Mouse (Mus musculus) neural tube, embryonic 12.5 days (tissue): ENCODE data around the gene Pld3. TPM values are rescaled to one million over a fixed set of nuclear protein-coding genes. Genes with fewer than 3 reads are reported as not detected.

Experiments used
- ATAC-seq: fragments of 200-750 bp; cut with Nextera tagmentation; 2 replicates; pipeline ENCODE4 v1.8.0; 2017; ENCODE audit warnings: low read depth, mild to moderate bottlenecking, moderate TSS enrichment, moderate library complexity; ENCODE audit not compliant: low FRiP score
- H3K27ac ChIP-seq: fragments of 300-500 bp; sonication (generic); 2 replicates; pipeline ENCODE4 v1.5.1; 2016
- H3K27me3 ChIP-seq: fragments of 300-500 bp; sonication (generic); replicated peaks from 2 replicates; pipeline ENCODE4 v1.6.1; 2016; ENCODE audit warnings: mild to moderate bottlenecking
- H3K36me3 ChIP-seq: fragments of 300-500 bp; sonication (generic); 2 replicates; pipeline ENCODE4 v1.6.1; 2016; ENCODE audit warnings: mild to moderate bottlenecking
- H3K4me1 ChIP-seq: fragments of 300-500 bp; sonication (generic); 2 replicates; pipeline ENCODE4 v1.6.1; 2016
- H3K4me2 ChIP-seq: fragments of 300-500 bp; sonication (generic); replicated peaks from 2 replicates; pipeline ENCODE4 v1.6.1; 2016; ENCODE audit warnings: mild to moderate bottlenecking
- H3K4me3 ChIP-seq: fragments of 300-500 bp; sonication (generic); 2 replicates; pipeline ENCODE4 v1.5.1; 2016
- H3K9ac ChIP-seq: fragments of 300-500 bp; sonication (generic); 2 replicates; pipeline ENCODE4 v1.6.1; 2016; ENCODE audit warnings: mild to moderate bottlenecking
- H3K9me3 ChIP-seq: fragments of 300-500 bp; sonication (generic); 2 replicates; pipeline ENCODE4 v1.6.1; 2016; ENCODE audit warnings: mild to moderate bottlenecking
- WGBS: fragments of 180-500 bp; shearing (Covaris S2); methylation state at CpG from one replicate; pipeline ENCODE4 v1.1.7; 2016; 5-methylcytosine and 5-hydroxymethylcytosine counted together
- polyA plus RNA-seq: library from polyadenylated mRNA; unstranded; fragments of >200 nt; fragmentation: Nextera tagmentation; extraction: Ambion mirVana; gene quantifications from 2 replicates; pipeline ENCODE4 v1.2.1, GENCODE M21; 2016

The Pld3 gene
- polyA plus RNA-seq, result 90.8 and 91.3 TPM in 2 replicates

DNA sequence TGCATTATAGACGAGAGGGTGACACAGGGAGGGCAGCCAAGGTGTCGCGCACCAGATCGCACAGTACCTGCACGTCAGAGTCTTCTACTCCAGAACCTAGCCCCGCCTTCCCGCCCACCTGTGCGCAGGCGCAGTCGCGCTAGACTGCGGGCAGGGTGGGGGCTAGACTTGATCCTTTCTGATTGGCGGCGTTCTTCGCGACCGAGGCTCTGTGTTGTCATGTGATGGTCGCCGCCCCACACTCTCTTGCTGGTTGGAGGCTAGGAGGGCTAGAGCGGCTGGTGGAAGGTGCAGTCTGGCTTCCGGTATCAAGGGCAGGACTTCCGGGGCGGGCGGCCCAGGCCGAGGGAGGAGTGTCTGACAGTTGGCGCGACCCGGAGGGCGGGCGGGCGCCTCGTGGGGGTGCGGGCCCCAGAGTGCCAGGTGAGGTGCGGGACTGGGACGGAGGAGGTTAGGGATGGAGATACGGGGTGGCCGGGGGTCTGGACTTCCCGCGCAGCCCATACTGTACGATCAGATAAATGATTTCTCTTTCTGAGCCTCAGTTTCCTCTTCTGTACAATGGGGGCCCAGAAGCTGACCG is at the start of gene Pld3, which contains the start of gene 2310022A10Rik:
Gene Pld3, minus strand, starts transcription at position 288 of the 583 bp plus-strand sequence.
Gene 2310022A10Rik, plus strand, starts transcription at position 303 of the 583 bp plus-strand sequence.
- Histone ChIP-seq H3K9me3 (no peaks in the 10 kb centered on the region), H3K9ac (peak within 1 kb of the TSS; percentile 71), H3K36me3 (peaks cover 10% of the 10 kb centered on the region; the same call in 1 of the 2 replicates), H3K4me3 (peak within 1 kb of the TSS; percentile 70), H3K4me1 (peaks cover 11% of the 10 kb centered on the region), H3K27me3 (no peaks in the 10 kb centered on the region), H3K27ac (no peak within 1 kb of the TSS), H3K4me2 (peak within 1 kb of the TSS; percentile 84)
- peak; percentile 99 for ATAC-seq
- 1% methylated on average over 41 of the region's 41 CpGs for WGBS

DNA sequence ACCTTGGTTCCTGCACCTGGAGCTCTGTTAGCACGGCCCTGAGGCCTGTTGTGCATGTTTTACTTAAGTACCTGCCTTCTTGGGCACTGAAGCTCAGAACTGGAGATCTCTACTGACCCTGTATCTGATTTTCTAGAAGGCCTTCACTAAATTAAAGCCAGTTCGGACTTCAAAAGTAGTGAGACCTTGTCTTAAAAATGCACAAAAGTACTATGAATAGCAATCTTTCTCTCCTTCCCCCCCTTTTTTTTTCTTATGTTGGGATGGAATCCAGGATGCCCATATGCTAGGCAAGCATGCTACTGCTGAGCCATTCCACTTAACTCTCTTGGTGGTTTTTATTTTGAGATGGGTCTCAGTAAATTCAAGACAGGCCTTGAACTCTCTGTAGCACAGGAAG is 49.1 kb upstream of the Pld3 start:
- no peaks in the 10 kb centered on the region for H3K9me3 ChIP-seq
- H3K27ac ChIP-seq, result no peak overlapping the region
- WGBS, result 87% methylated on average over 2 of the region's 2 CpGs
- no peak overlapping the region for H3K4me2 ChIP-seq
- H3K27me3 ChIP-seq, result no peaks in the 10 kb centered on the region
- ATAC-seq, result no peak
- H3K4me3 ChIP-seq, result no peak overlapping the region
- peaks cover 31% of the 10 kb centered on the region for H3K4me1 ChIP-seq
- no peak overlapping the region for H3K9ac ChIP-seq
- no peaks in the 10 kb centered on the region for H3K36me3 ChIP-seq

DNA sequence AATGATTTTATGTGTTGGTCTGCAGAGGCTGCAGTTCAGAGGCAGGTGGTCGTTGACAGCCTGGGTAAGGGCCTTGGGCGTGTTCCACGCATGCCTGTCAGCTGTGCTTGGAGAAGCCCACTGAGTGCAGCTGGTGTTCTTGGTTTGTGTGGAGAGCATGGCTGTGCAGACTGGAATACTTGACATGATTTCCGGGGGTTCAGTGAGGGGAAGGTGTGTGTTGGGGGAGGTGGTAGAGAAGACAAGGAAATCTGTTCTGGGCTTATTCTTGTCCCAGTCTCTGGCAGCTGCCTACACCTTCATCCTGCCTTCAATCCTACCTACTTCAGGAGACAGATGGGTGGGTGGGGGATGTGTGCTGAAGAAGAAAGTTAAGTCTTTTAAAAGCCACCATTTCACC is 48.6 kb upstream of the Pld3 start:
- no peaks in the 10 kb centered on the region for H3K9me3 ChIP-seq
- no peak overlapping the region for H3K27ac ChIP-seq
- H3K4me1 ChIP-seq, result peaks cover 31% of the 10 kb centered on the region
- H3K27me3 ChIP-seq, result no peaks in the 10 kb centered on the region
- no peak overlapping the region for H3K9ac ChIP-seq
- no peak for ATAC-seq
- H3K4me3 ChIP-seq, result no peak overlapping the region
- 71% methylated on average over 4 of the region's 4 CpGs for WGBS
- H3K36me3 ChIP-seq, result no peaks in the 10 kb centered on the region
- H3K4me2 ChIP-seq, result no peak overlapping the region

DNA sequence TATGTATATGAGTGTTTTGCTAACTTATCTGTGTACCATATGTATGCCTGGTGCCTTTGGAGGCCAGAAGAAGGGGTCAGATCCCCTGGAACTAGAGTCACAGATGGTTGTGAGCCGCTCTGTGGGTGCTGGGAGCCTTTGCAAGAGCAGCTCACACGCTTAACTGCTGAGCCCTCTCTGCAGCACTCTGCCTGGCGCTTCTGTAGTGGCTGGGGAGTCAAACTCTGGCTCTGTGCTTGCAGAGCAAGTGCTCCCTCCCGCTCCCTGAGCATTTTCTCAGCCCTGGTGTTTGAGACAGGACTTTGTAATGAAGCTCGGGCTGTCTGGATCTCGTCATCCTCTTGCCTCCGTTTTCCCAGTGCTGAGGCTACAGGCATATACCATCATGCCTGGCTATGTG is 45.0 kb upstream of the Pld3 start:
- H3K4me2 ChIP-seq, result no peak overlapping the region
- no peak overlapping the region for H3K4me3 ChIP-seq
- H3K9me3 ChIP-seq, result no peaks in the 10 kb centered on the region
- peaks cover 39% of the 10 kb centered on the region for H3K4me1 ChIP-seq
- WGBS, result 86% methylated on average over 7 of the region's 7 CpGs
- ATAC-seq, result no peak
- H3K36me3 ChIP-seq, result no peaks in the 10 kb centered on the region
- no peak overlapping the region for H3K9ac ChIP-seq
- H3K27ac ChIP-seq, result no peak overlapping the region
- no peaks in the 10 kb centered on the region for H3K27me3 ChIP-seq

DNA sequence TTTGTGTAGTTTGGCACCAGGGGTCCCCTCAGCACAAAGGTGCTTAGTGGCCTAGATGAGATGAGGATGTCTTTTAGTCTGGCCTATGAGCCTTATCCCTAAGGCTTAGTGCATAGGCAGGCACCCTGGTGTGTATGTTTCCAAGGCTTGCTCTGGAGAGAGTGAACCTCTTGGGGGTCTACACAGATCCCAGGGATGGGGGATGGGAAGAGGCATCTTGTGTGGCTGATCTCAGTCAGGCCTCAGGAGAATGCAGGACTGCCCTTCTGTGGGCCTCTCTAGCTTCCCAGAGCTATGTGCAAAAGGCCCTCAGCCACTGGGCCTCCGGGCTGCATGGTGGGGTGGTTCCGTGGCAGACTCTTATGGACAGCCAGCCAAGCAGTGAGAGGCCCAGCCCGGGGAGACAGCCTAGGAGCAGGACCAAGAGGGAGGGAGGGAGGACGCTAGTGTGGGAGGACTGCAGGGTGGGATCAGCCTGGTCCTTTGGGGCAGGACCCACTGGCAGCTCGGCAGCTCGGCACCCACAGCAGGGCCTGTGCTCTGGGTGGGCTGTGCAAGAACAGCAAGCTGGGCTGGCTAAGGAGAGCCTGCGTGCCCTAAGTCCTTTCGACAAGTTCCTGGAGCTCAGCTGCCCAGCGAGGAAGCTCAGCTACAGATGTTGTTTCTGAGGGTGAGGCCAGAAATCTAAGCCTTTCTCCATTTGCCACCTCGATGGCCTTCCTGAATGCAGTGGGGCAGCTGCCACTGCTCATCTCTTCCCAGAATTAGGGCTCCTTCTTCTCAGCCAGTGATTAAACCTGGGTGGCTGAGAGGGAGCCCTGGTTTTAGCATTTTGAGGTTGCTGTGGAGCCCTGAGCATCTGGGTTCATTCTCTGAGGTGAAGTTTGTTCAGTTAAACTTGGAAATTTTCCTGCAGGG is 43.8 kb upstream of the Pld3 start:
- no peak overlapping the region; the same call in 1 of the 2 replicates for H3K9ac ChIP-seq
- ATAC-seq, result no peak
- H3K4me1 ChIP-seq, result peaks cover 45% of the 10 kb centered on the region
- H3K27me3 ChIP-seq, result no peaks in the 10 kb centered on the region
- no peaks in the 10 kb centered on the region for H3K36me3 ChIP-seq
- WGBS, result 70% methylated on average over 10 of the region's 10 CpGs
- no peaks in the 10 kb centered on the region for H3K9me3 ChIP-seq
- 0 out of 2 replicates have a peak overlapping the region, but pooled peaks have one; percentile 3 for H3K4me3 ChIP-seq
- no peak overlapping the region for H3K27ac ChIP-seq
- peak overlapping the region; percentile 2; the same call in 1 of the 2 replicates for H3K4me2 ChIP-seq

DNA sequence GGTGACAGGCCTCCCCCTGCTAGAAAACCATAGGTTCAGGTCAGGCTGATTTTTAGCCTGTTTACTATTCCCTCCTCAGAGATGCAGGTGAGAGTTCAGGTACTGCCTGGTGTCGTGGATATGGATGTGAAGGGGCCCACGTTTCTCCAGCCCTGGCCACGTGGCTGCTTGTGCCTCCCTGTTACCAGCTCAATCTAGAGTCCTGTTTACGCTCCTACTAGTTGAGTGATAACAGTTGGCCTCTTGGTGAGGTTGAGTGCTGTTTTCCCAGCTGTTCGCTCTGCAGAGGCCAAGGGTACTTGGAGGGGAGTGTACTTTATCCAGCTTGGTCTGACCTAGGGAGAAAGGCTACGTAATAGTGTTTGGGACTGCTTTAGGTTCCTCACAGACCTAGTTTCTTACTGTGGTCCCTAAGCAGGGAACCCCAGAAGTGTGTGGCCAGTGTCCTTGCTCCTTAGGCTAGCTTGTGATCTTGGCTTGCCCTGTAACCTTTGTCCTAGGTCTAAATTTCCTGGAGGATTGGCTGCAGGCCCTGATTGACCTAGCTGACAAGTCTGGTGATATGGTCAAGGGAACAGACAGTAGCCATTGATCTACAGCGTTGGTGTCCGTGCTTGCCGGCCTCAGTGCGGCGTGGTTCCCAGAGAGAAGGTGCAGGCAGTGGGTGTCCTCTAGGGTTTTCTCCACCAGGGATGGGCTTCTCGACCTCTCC is 40.1 kb upstream of the Pld3 start:
- no peak for ATAC-seq
- H3K9me3 ChIP-seq, result no peaks in the 10 kb centered on the region
- peaks cover 26% of the 10 kb centered on the region for H3K4me1 ChIP-seq
- peak overlapping the region; percentile 65 for H3K4me3 ChIP-seq
- 60% methylated on average over 12 of the region's 12 CpGs for WGBS
- H3K27ac ChIP-seq, result peak overlapping the region; percentile 93; the same call in 1 of the 2 replicates
- H3K27me3 ChIP-seq, result no peaks in the 10 kb centered on the region
- H3K4me2 ChIP-seq, result peak overlapping the region; percentile 77
- no peaks in the 10 kb centered on the region for H3K36me3 ChIP-seq
- peak overlapping the region; percentile 86 for H3K9ac ChIP-seq

DNA sequence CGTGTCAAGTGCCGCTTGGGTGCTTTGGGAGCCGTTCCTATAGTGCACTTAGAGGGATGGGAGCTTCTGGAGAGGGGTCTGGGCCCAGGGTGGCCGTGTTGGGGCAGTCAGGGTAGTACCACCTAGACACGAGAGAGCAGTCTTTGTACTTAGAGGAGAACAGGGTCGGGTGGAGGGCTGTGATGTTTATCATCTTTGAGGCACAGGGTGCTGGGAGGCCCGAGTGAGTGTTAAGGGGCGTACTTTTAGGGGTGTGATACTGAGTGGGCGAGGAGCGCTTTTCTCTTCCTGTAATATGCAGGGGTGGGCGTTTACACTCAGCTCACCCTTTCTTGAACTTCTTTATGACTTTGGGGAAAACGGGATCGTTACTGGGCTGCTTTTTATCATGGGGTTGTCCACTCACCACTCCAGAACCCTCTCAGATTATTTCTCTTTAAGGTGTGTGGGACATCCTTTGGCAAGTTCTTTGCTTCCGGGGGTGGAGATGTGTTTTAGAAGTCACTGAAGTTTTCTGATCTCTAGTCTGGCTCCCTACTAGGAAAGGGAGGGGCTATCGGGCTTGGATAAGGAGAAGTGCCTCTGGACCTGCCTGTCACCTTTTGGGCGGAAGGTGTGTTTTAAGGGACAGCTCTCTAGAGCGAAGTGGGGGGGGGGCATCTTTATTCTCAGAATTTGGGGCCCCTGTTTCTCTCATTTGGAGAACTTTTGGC is 39.4 kb upstream of the Pld3 start:
- Histone ChIP-seq H3K4me3 (peak overlapping the region; percentile 65), H3K36me3 (no peaks in the 10 kb centered on the region), H3K9ac (peak overlapping the region; percentile 86), H3K27me3 (no peaks in the 10 kb centered on the region), H3K27ac (peak overlapping the region; percentile 93), H3K9me3 (no peaks in the 10 kb centered on the region), H3K4me1 (peaks cover 26% of the 10 kb centered on the region), H3K4me2 (peak overlapping the region; percentile 77)
- WGBS, result 4% methylated on average over 17 of the region's 17 CpGs
- ATAC-seq, result peak; percentile 84

DNA sequence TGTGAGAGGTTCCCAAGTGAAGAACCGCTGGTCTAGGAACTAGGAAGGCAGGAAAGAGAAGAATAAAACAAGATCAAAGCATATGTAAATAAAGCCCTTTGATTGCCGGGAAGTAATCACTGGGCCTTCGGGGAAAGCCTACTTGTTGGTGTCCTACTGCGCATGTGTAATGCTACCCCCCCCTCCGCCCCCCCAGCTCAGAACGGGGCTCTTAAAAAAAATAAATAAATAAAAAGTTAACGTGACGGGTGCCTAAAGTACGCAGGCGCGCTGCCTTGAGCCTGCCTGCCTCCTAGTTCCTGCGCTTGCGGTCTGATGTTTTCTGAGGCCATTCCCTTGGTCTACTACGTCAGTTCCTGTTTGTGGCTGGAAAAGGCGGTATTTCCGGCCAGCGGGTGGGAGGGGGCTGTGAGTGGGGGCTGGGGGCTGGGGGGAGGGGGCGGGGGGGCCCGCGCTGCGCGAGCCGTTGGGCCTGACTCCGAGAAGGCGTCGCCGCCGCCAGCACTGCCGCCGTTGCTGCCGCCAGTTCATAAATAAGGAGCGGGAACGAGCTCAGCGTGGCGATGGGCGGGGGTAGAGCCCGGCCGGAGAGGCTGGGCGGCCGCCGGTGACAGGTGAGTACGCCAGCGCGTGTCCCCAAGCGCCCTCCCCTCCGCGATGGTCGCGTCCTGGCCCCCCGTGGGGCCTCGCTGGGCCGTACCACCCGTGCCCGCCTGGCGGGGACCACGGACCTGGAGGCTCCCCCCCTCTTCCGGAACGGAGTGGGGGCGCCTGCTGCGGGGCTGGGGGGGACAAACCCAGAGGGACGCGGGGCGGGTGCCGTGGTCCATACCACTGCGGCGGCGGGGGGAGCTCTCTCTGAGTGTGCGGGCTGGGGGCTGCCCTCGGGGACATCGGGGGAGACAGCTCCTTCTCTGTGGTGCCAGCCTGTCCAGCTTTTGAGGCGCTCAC is 38.5 kb upstream of the Pld3 start, which contains the start of gene Akt2:
Gene Akt2, plus strand, starts transcription at position 287 of the 951 bp plus-strand sequence.
- Histone ChIP-seq H3K36me3 (no peaks in the 10 kb centered on the region), H3K27ac (peak within 1 kb of the TSS; percentile 93), H3K27me3 (no peaks in the 10 kb centered on the region), H3K9ac (peak within 1 kb of the TSS; percentile 86), H3K9me3 (no peaks in the 10 kb centered on the region), H3K4me2 (peak within 1 kb of the TSS; percentile 77), H3K4me3 (peak within 1 kb of the TSS; percentile 65), H3K4me1 (peaks cover 21% of the 10 kb centered on the region)
- peak; percentile 94 for ATAC-seq
- under 1% methylated on average over 69 of the region's 71 CpGs for WGBS

DNA sequence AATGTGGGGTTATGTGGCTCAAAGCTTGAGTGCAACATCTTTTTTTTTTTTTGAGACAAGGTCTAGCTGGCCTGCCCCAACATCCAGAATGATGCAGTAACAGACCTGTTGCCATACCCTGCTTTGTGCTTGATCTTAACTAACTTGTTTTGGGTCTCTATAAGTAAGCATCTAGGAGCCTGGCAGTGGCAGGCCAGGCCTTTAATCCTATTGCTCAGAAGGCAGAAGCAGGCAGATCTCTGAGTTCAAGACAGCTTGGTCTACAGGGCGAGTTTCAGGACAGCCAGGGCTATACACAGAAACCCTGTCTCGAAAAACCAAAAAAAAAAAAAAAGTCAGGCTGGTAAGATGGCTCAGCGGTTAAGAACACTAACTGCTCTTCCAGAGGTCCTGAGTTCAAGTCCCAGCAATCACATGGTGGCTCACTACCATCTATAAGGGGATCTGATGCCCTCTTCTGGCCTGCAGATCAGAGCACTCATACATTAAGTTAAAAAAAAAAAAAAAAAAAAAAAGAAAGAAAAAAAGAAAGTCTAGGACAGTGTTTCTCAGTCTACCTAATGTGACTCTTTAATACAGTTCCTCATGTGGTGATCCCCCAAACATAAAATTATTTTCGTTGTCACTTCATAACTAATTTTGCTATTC is 37.7 kb upstream of the Pld3 start:
- peak overlapping the region; percentile 77 for H3K4me2 ChIP-seq
- peaks cover 16% of the 10 kb centered on the region for H3K4me1 ChIP-seq
- WGBS, result 62% methylated on average over 4 of the region's 4 CpGs
- no peaks in the 10 kb centered on the region for H3K36me3 ChIP-seq
- H3K27ac ChIP-seq, result no peak overlapping the region
- no peak overlapping the region for H3K9ac ChIP-seq
- ATAC-seq, result no peak
- H3K4me3 ChIP-seq, result peak overlapping the region; percentile 65; the same call in 1 of the 2 replicates
- no peaks in the 10 kb centered on the region for H3K27me3 ChIP-seq
- no peaks in the 10 kb centered on the region for H3K9me3 ChIP-seq

DNA sequence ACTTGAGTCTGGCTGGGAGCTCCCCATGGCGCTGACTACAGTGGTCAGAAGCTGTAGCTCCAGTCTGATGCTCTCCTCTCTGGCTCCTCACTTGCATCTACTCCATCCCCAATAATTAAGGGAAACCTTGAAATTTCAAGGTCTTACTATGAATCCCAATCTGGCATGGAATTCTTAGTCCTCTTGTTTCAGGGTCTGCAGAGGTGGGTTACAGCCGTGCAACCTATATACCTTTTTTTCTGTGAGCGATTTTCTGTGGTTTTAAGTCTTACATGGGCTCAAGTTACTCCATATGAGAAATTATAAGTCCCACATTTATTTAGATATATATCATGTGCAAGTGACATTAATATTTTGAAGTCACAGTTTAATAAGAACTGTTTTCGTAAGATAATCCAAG is 37.1 kb upstream of the Pld3 start:
- Histone ChIP-seq H3K36me3 (no peaks in the 10 kb centered on the region; the same call in 1 of the 2 replicates), H3K4me2 (no peak overlapping the region), H3K27me3 (no peaks in the 10 kb centered on the region), H3K4me1 (peaks cover 14% of the 10 kb centered on the region), H3K27ac (no peak overlapping the region), H3K4me3 (no peak overlapping the region), H3K9me3 (no peaks in the 10 kb centered on the region), H3K9ac (no peak overlapping the region)
- WGBS, result 95% methylated on average over 4 of the region's 4 CpGs
- no peak for ATAC-seq
